Mouse (Mus musculus) liver, adult 2 months (tissue): ENCODE results near the gene Map3k5.

Source experiments
- CTCF ChIP-seq: fragments of 200-500 bp; IDR thresholded peaks from 2 replicates; pipeline ENCODE4 v1.5.1; 2011; ENCODE audit warnings: low read depth, low read length, control low read depth
- POLR2A ChIP-seq: fragments of 200-500 bp; IDR thresholded peaks from 2 replicates; pipeline ENCODE4 v1.6.1; 2011; ENCODE audit warnings: low read length, control low read depth; ENCODE audit not compliant: insufficient read depth; ENCODE audit errors: extremely low read depth

DNA sequence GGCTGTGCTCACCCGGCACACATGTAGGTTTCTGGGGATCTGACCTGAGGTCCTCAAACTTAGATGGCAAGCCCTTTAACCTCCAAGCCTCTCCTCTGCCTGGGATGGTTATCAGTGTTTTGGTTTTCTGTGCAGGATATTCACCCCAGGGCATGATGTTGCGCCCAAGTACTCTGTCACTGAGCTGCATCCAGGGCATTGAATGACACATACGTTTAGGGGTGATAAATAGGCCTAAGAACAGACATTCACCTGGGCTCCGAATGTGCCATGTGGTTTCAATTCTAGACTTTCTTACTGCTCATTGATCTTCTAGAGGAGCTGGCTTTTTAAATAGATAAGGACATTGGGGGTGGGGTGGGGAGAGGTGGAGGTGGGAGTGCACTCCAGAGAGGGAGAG, 70.5 kb downstream of the Map3k5 start:
- TF ChIP-seq CTCF (no peak), POLR2A (no peak)
